Mouse (Mus musculus) hindbrain, embryonic 10.5 days (tissue): ENCODE measurements around the gene Gch1. TPM values are rescaled to one million over a fixed set of nuclear protein-coding genes. Genes with fewer than 3 reads are reported as not detected.
A peak's percentile ranks its signal among the peaks of the same experiment; 100 is the strongest.

Experiments
- DNase-seq: peaks from one replicate; pipeline ENCODE4 v3.0.0-alpha.2; 2017; ENCODE audit warnings: low spot score
- H3K27ac ChIP-seq: fragments of 300-500 bp; sonication (generic); 2 replicates; pipeline ENCODE4 v1.5.1; 2016; ENCODE audit warnings: mild to moderate bottlenecking, moderate library complexity
- H3K27me3 ChIP-seq: fragments of 300-500 bp; sonication (generic); 2 replicates; pipeline ENCODE4 v1.6.1; 2016; ENCODE audit warnings: mild to moderate bottlenecking; ENCODE audit not compliant: poor library complexity, insufficient read depth, severe bottlenecking
- H3K36me3 ChIP-seq: fragments of 300-500 bp; sonication (generic); 2 replicates; pipeline ENCODE4 v1.6.1; 2016; ENCODE audit warnings: mild to moderate bottlenecking, moderate library complexity
- H3K4me1 ChIP-seq: fragments of 300-500 bp; sonication (generic); replicated peaks from 2 replicates; pipeline ENCODE4 v1.6.1; 2016; ENCODE audit warnings: mild to moderate bottlenecking
- H3K4me3 ChIP-seq: fragments of 300-500 bp; sonication (generic); 2 replicates; pipeline ENCODE4 v1.5.1; 2016; ENCODE audit warnings: mild to moderate bottlenecking, moderate library complexity
- H3K9me3 ChIP-seq: fragments of 300-500 bp; sonication (generic); 2 replicates; pipeline ENCODE4 v1.6.1; 2016; ENCODE audit warnings: mild to moderate bottlenecking, moderate library complexity
- WGBS: fragments of 180-500 bp; shearing (Covaris S2); methylation state at CpG from one replicate; pipeline ENCODE4 v1.1.7; 2016; 5-methylcytosine and 5-hydroxymethylcytosine counted together
- polyA plus RNA-seq: library from polyadenylated mRNA; unstranded; fragments of >200 nt; fragmentation: Nextera tagmentation; extraction: Ambion mirVana; gene quantifications from 2 replicates; pipeline ENCODE4 v1.2.1, GENCODE M21; 2016

The Gch1 gene
- 0.98 and 1.2 TPM in 2 replicates for polyA plus RNA-seq

DNA sequence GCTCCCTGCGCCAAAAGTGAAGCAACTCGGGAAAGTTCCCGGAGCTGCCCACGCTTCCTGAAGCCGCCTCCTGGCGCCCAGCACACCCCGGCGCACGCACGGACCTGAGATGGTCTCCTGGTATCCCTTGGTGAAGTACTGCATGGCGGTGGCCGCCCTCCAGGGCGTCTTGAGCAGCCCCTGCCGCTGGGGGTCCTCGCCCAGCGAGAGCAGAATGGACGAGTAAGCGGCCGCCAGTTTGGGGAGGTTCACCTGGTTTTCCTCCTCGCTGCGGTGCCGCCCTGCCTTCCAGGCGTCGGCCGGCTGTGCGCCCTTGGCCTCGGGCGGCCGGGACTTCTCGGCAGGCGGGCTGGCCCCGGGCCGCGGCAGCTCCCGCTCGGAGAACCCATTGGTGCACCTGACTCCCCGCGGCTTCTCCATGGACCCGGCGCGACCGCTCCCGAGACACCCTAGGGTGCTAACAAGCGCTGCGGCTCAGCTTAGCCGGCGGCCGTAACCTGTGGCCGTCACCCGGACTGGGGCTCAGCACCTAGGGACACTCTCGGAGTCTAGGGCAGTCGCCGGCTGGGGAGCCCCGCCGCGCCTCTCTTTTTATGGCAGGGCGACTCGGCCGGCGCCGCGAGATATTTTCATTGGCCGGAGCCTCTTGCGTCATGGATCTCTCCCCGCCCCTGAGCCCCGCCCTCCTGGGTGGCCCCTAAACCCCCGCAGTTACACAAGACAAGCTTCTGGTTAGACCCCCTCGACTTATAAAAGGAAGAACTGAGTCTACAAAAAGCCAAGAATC, at the start of gene Gch1:
TSS of gene Gch1 (minus strand) at position 566 of the 787 bp plus-strand sequence.
- Histone ChIP-seq H3K36me3 (no peaks in the 10 kb centered on the region), H3K4me3 (peak within 1 kb of the TSS; percentile 89), H3K9me3 (no peaks in the 10 kb centered on the region), H3K27me3 (peaks cover 27% of the 10 kb centered on the region), H3K4me1 (peaks cover 11% of the 10 kb centered on the region), H3K27ac (peak within 1 kb of the TSS; percentile 73)
- DNase-seq = peak; percentile 74
- WGBS = under 1% methylated on average over 68 of the region's 68 CpGs

DNA sequence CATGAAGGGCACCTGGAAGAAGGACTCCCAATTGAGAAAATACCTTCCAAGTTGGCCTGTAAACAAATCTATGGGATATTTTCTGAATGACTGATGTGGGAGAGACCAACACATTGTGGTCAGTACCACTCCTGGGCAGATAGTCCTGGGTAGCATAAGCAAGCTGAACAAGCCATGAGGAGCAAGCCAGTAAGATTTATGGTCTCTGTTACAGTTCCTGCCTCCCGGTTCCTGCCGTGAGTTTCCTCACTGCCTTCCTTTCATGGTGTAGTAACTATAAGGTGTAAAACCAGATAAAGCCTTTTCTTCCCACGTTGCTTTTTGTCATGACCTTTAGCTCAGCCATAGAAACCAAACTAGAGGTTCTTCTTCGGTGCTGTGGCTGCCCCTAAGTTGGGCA, 48.1 kb upstream of the Gch1 start:
- H3K4me1 ChIP-seq = no peaks in the 10 kb centered on the region
- no peak overlapping the region for H3K4me3 ChIP-seq
- H3K27me3 ChIP-seq = no peaks in the 10 kb centered on the region
- H3K9me3 ChIP-seq = peaks cover 10% of the 10 kb centered on the region; the same call in 1 of the 2 replicates
- H3K36me3 ChIP-seq = peaks cover 25% of the 10 kb centered on the region
- DNase-seq = no peak
- WGBS = 86% methylated on average over 4 of the region's 4 CpGs
- H3K27ac ChIP-seq = no peak overlapping the region

DNA sequence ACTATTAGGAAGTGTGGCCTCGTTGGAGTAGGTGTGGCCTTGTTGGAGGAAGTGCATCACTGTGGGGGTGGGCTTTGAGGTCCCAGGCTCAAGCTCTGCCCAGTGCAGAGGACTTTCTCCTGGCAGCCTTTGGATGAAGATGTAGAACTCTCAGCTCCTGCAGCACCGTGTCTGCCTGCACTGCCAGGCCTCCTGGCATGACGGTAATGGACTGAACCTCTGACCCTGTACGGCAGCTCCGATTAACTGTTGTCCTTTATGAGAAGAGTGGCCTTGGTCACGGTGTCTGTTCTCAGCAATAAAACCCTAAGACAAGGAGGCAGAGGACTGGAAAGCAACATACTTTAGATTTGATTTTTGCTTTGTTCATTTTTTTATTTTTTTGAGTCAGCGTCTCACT, 47.3 kb upstream of the Gch1 start:
- Histone ChIP-seq H3K36me3 (peaks cover 17% of the 10 kb centered on the region), H3K4me3 (no peak overlapping the region), H3K27ac (no peak overlapping the region), H3K27me3 (no peaks in the 10 kb centered on the region), H3K9me3 (peaks cover 10% of the 10 kb centered on the region; the same call in 1 of the 2 replicates), H3K4me1 (no peaks in the 10 kb centered on the region)
- DNase-seq = no peak
- 91% methylated on average over 7 of the region's 7 CpGs for WGBS

DNA sequence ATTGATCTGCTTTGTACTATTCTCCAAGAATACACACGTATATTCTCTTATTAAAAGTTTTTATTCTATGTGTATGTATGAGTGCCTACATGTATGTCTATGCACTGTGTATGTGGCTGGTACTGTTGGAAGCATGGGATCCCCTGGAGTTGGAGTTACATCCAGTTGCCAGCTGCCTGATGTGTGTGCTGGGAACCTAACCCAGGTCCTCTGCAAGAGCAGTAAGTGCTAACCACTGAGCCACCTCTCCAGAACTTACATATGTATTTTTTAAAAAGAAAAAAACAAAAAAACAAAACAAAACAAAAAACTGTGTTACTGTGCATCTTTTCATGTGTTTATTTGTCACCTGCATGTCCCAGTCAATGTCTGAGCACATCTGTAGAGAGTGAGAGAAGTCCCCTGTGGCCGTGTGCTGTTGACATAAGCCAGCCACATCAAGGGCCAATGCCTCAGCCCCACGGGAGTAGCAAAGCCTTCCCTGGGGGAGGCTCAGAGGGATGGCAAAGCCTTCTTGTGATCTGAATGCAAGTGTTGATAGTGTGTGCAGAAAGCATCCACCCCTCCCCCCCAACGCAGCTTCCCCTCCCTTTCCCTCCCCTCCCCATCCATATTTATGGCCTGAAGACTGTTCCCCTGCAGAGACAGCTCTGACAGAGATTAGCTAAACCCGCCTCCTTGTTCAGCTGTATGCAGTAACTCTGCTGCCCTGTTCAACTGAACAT, 45.5 kb upstream of the Gch1 start:
- Histone ChIP-seq H3K27me3 (no peaks in the 10 kb centered on the region), H3K4me1 (no peaks in the 10 kb centered on the region), H3K9me3 (peaks cover 10% of the 10 kb centered on the region; the same call in 1 of the 2 replicates), H3K4me3 (no peak overlapping the region), H3K27ac (no peak overlapping the region), H3K36me3 (peaks cover 2% of the 10 kb centered on the region; the same call in 1 of the 2 replicates)
- no peak for DNase-seq
- 76% methylated on average over 5 of the region's 5 CpGs for WGBS

DNA sequence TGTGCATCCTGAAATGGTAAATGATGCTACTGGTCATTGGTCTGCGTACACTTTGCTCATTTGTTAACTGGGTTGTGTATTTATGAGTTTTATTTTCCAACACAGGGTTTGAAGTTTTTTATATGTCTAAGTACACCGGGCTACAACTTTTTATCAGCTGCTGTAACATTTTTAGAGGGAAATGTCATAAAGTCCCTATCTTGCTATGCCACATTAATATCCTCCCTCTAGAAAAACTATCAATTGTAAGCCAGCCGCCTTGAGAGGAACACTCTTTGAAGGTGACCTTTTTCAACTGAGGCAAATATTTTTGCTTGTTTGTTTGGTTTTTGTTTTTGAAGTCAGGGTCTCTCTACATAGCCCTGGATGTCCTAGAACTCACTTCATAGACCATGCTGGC, 44.8 kb upstream of the Gch1 start:
- peaks cover 10% of the 10 kb centered on the region; the same call in 1 of the 2 replicates for H3K9me3 ChIP-seq
- no peak overlapping the region for H3K27ac ChIP-seq
- DNase-seq = no peak
- WGBS = 91% methylated on average over 3 of the region's 3 CpGs
- no peaks in the 10 kb centered on the region for H3K36me3 ChIP-seq
- H3K27me3 ChIP-seq = no peaks in the 10 kb centered on the region
- no peaks in the 10 kb centered on the region for H3K4me1 ChIP-seq
- H3K4me3 ChIP-seq = no peak overlapping the region

DNA sequence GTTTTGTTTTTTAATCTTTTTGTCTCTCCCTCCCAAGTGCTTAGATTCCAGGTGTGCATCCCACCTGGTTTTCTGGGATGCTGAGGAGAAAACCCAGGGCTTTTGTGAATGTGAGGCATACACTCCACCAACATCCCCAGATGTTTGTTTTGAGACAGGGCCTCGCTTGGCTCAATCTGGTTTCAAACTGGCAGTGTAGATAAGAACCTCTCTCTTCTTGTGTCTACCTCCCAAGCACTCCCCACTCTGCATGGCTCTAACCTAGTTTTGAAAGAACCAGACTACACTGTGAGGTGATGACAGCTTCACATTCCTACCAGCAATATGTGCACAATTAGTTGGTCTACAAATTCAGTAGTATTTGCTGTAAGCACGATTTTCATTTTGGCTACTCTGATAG, 44.4 kb upstream of the Gch1 start:
- 74% methylated on average over 2 of the region's 2 CpGs for WGBS
- H3K4me3 ChIP-seq = no peak overlapping the region
- H3K36me3 ChIP-seq = no peaks in the 10 kb centered on the region
- H3K9me3 ChIP-seq = peaks cover 10% of the 10 kb centered on the region; the same call in 1 of the 2 replicates
- no peak overlapping the region for H3K27ac ChIP-seq
- no peak for DNase-seq
- no peaks in the 10 kb centered on the region for H3K4me1 ChIP-seq
- no peaks in the 10 kb centered on the region for H3K27me3 ChIP-seq

DNA sequence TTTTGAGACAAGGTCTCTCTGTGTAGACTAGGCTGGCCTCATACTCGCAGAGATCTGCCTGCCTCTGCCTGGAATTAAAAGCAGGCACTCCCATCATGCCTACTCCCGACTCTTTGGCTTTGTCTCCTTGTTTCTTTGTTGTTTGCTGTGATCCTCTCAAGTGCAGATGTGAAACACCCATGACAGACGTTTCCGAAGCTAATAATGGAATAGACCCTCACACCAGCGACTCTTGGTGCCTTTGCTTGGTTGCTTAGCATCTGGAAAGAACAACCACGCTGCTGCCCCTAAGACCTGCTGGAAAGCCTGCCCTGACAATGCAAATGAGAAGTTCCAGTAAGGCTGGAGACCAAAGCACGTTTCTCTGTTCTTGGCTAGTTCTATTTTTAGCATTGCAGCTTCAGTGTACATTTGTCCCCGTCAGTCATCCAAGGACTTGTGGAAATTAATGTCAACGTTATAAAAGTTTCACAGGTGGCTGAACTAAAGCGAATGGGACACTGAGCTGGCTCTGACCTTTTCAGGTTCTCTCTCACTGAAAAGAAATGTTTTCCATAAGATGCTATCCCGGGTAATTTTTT, 40.7 kb upstream of the Gch1 start:
- Histone ChIP-seq H3K27me3 (no peaks in the 10 kb centered on the region), H3K27ac (no peak overlapping the region), H3K9me3 (no peaks in the 10 kb centered on the region), H3K36me3 (no peaks in the 10 kb centered on the region), H3K4me3 (no peak overlapping the region), H3K4me1 (no peaks in the 10 kb centered on the region)
- DNase-seq = no peak
- WGBS = 84% methylated on average over 11 of the region's 11 CpGs

DNA sequence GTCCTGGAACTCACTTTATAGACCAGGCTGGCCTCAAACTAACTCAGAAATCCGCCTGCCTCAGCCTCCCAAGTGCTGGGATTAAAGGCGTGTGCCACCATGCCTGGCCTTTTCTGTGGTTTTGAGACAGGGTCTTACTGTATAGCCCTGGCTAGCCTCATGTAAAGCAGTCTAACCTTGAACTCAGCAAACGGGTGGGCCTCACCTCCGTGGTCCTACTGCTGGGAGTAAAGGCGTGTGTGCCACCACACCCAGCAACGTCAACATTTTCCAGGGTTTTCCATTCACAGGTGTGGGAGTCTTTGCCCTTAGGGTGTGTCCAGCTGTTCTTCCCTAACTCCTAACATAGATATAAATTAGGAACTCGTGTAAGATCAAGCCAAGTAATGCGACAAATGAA, 36.7 kb upstream of the Gch1 start:
- WGBS = 90% methylated on average over 8 of the region's 8 CpGs
- H3K4me1 ChIP-seq = no peaks in the 10 kb centered on the region

DNA sequence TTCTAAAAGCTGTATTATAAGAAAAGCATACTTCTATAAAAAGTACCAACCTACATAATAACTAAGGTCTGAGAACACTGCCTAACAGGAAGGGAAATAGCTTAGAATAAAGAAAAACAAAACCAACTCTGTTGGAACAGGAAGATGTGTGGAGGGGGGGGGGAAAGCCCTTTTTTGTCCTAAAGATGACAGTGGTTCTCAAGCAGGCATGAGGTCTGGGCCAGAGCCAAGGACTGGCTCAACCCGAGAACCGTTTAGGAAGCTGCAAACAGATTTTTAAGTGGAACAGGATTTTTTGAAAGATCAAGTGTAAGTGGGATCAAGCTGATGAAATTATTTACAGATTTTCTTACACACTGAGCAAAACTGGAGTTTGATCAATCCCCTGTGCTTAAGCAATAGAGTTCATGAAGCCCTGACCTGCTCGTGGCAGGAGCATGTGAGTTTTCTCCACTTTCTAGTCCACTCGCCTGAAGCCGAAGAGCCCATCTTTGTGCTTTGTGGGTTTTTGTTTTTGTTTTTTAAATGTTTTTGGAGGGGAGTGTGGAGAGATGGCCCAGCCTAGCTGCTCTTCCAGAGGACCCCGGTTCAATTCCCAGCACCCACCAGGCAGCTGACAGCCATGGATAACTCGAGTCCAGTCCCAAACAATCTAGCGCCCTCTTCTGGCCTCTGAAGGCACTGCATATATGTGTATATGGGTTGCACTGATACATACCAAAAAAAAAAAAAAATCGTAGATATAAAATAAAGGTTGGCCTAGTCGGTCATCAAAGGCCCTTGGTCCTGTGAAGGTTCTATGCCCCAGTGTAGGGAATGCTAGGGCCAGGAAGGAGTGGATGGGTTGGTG, 35.5 kb upstream of the Gch1 start:
- DNase-seq = no peak
- no peaks in the 10 kb centered on the region for H3K4me1 ChIP-seq
- no peaks in the 10 kb centered on the region for H3K27me3 ChIP-seq
- H3K9me3 ChIP-seq = no peaks in the 10 kb centered on the region
- no peaks in the 10 kb centered on the region for H3K36me3 ChIP-seq
- no peak overlapping the region for H3K4me3 ChIP-seq
- no peak overlapping the region for H3K27ac ChIP-seq
- 84% methylated on average over 10 of the region's 10 CpGs for WGBS

More for the DNA sequence above, 36.7 kb upstream of the Gch1 start:
- no peaks in the 10 kb centered on the region for H3K27me3 ChIP-seq
- H3K4me3 ChIP-seq = no peak overlapping the region
- H3K36me3 ChIP-seq = no peaks in the 10 kb centered on the region
- no peaks in the 10 kb centered on the region for H3K9me3 ChIP-seq
- no peak for DNase-seq
- no peak overlapping the region for H3K27ac ChIP-seq

DNA sequence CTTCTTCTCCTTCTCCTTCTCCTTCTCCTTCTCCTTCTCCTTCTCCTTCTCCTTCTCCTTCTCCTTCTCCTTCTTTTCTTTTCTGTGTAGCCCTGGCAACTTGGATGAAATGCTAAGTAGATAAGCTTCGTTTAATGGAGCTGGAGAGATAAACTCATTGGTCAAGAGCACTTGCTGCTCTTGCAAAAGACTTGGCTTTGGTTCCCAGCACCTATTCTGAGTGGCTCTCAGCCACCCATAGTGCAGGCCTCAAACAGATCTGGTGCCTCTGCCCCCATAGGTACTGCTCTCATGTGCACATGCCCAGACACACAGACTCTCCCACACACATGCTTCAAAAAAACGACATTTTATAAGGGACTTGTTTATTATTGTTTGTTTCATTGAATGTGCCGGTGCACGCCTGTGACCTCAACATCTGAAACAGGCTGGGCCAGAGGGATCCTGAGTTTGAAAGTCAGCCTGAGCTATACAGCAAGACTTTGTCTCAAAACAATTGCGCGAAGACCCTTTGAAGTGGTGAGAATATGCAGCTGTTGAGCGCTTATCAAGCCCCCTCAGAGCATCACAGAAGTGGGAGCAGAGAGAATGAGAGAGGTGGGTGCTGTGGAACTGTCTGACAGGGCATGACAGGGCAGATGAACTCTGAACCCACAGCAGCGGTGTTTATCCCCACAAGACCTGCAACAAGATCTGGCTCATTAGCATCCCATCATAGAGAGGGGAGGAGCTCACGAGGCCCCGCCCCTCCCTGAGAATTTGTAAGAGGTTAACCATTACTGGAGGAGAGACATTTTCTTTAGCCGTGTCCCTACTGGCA, 33.6 kb upstream of the Gch1 start:
- Histone ChIP-seq H3K4me1 (no peaks in the 10 kb centered on the region), H3K27me3 (no peaks in the 10 kb centered on the region), H3K27ac (no peak overlapping the region), H3K4me3 (no peak overlapping the region), H3K36me3 (no peaks in the 10 kb centered on the region), H3K9me3 (no peaks in the 10 kb centered on the region)
- DNase-seq = no peak
- 81% methylated on average over 11 of the region's 11 CpGs for WGBS

DNA sequence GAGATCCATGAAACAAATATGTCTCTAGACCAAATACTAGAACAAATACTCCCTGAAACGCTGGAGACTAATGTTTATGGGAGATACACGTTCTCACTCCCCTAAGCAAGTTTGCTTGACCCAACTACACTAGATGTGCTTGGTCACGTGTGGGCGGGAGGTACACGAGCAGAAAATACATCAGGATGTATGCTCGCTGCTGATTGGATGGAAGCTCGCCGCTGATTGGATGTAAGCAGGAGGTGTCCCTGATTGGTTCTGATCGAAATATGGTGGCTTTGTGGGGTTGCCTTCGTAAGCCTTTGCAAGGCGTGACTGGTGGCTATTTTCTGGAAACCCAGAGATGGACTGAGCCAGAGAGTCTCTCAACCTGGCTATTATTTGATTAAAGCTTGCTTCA, 32.4 kb upstream of the Gch1 start:
- no peak overlapping the region for H3K27ac ChIP-seq
- no peaks in the 10 kb centered on the region for H3K36me3 ChIP-seq
- H3K4me3 ChIP-seq = no peak overlapping the region
- 86% methylated on average over 11 of the region's 11 CpGs for WGBS
- H3K4me1 ChIP-seq = no peaks in the 10 kb centered on the region
- DNase-seq = no peak
- H3K9me3 ChIP-seq = no peaks in the 10 kb centered on the region
- H3K27me3 ChIP-seq = no peaks in the 10 kb centered on the region
